Mouse (Mus musculus): ENCODE results near the gene Hjurp. TPM values are rescaled to one million over a fixed set of nuclear protein-coding genes. Genes with fewer than 3 reads are reported as not detected.

Gene Hjurp
- polyA plus RNA-seq, 1 experiment from 2014 or later: 155 TPM

GRCm38 (mm10) chr1:88291409-88292005, 14.1 kb upstream of the Hjurp start:
- H3K4me3 ChIP-seq: no peak overlapping the region
- H3K9me3 ChIP-seq: peaks cover 66% of the 10 kb centered on the region
- no peaks in the 10 kb centered on the region for H3K36me3 ChIP-seq
- no peaks in the 10 kb centered on the region for H3K27me3 ChIP-seq (ENCODE audit: insufficient read depth, poor library complexity, severe bottlenecking)
- DNase-seq (ENCODE audit: low spot score): peak; percentile 76
- H3K27ac ChIP-seq: no peak overlapping the region
- H3K4me1 ChIP-seq: no peaks in the 10 kb centered on the region
- 57% methylated on average over 3 of the region's 3 CpGs for WGBS

GRCm38 (mm10) chr1:88290511-88290910, 13.1 kb upstream of the Hjurp start:
- no peaks in the 10 kb centered on the region for H3K36me3 ChIP-seq
- H3K27me3 ChIP-seq (ENCODE audit: insufficient read depth, poor library complexity, severe bottlenecking): no peaks in the 10 kb centered on the region
- DNase-seq (ENCODE audit: low spot score): no peak
- H3K27ac ChIP-seq: no peak overlapping the region
- H3K4me3 ChIP-seq: no peak overlapping the region
- no peaks in the 10 kb centered on the region for H3K4me1 ChIP-seq
- WGBS: 58% methylated on average over 1 of the region's 1 CpGs
- peaks cover 66% of the 10 kb centered on the region for H3K9me3 ChIP-seq

- DNase-seq (ENCODE audit: low spot score): peak; percentile 83
- Histone ChIP-seq H3K9me3 (peaks cover 68% of the 10 kb centered on the region), H3K36me3 (no peaks in the 10 kb centered on the region), H3K27ac (no peak overlapping the region), H3K27me3 (ENCODE audit: insufficient read depth, poor library complexity, severe bottlenecking) (no peaks in the 10 kb centered on the region), H3K4me1 (no peaks in the 10 kb centered on the region), H3K4me3 (no peak overlapping the region)
- WGBS: 36% methylated on average over 4 of the region's 4 CpGs
These were observed 12.5 kb upstream of the Hjurp start for GRCm38 (mm10) chr1:88289917-88290316.

GRCm38 (mm10) chr1:88289152-88289551, 11.7 kb upstream of the Hjurp start:
- no peaks in the 10 kb centered on the region for H3K36me3 ChIP-seq
- H3K9me3 ChIP-seq: peaks cover 69% of the 10 kb centered on the region
- WGBS: 42% methylated on average over 2 of the region's 2 CpGs
- peak; percentile 75 for DNase-seq (ENCODE audit: low spot score)
- H3K27ac ChIP-seq: no peak overlapping the region
- no peaks in the 10 kb centered on the region for H3K4me1 ChIP-seq
- H3K4me3 ChIP-seq: no peak overlapping the region
- H3K27me3 ChIP-seq (ENCODE audit: insufficient read depth, poor library complexity, severe bottlenecking): no peaks in the 10 kb centered on the region

GRCm38 (mm10) chr1:88288789-88289127, 11.3 kb upstream of the Hjurp start:
- 65% methylated on average over 3 of the region's 3 CpGs for WGBS
- H3K4me3 ChIP-seq: no peak overlapping the region
- H3K27ac ChIP-seq: no peak overlapping the region
- peaks cover 73% of the 10 kb centered on the region for H3K9me3 ChIP-seq
- H3K36me3 ChIP-seq: no peaks in the 10 kb centered on the region
- no peaks in the 10 kb centered on the region for H3K4me1 ChIP-seq
- peak; percentile 76 for DNase-seq (ENCODE audit: low spot score)
- H3K27me3 ChIP-seq (ENCODE audit: insufficient read depth, poor library complexity, severe bottlenecking): no peaks in the 10 kb centered on the region

- Histone ChIP-seq H3K36me3 (no peaks in the 10 kb centered on the region), H3K27ac (no peak overlapping the region), H3K4me1 (no peaks in the 10 kb centered on the region), H3K4me3 (no peak overlapping the region), H3K9me3 (peaks cover 79% of the 10 kb centered on the region), H3K27me3 (ENCODE audit: insufficient read depth, poor library complexity, severe bottlenecking) (no peaks in the 10 kb centered on the region)
- WGBS: 33% methylated on average over 3 of the region's 3 CpGs
- no peak for DNase-seq (ENCODE audit: low spot score)
These were observed 10.8 kb upstream of the Hjurp start for GRCm38 (mm10) chr1:88288056-88288788.

- Histone ChIP-seq H3K9me3 (peaks cover 83% of the 10 kb centered on the region), H3K27me3 (ENCODE audit: insufficient read depth, poor library complexity, severe bottlenecking) (no peaks in the 10 kb centered on the region), H3K27ac (no peak overlapping the region), H3K36me3 (no peaks in the 10 kb centered on the region), H3K4me3 (no peak overlapping the region), H3K4me1 (no peaks in the 10 kb centered on the region)
- DNase-seq (ENCODE audit: low spot score): no peak
- 27% methylated on average over 5 of the region's 5 CpGs for WGBS
These were observed 10.2 kb upstream of the Hjurp start for GRCm38 (mm10) chr1:88287697-88287980.

- Histone ChIP-seq H3K9me3 (peaks cover 80% of the 10 kb centered on the region), H3K4me1 (no peaks in the 10 kb centered on the region), H3K27ac (no peak overlapping the region), H3K27me3 (ENCODE audit: insufficient read depth, poor library complexity, severe bottlenecking) (no peaks in the 10 kb centered on the region), H3K4me3 (no peak overlapping the region), H3K36me3 (no peaks in the 10 kb centered on the region)
- peak; percentile 88 for DNase-seq (ENCODE audit: low spot score)
- WGBS: 67% methylated on average over 13 of the region's 13 CpGs
These were observed 9.7 kb upstream of the Hjurp start for GRCm38 (mm10) chr1:88286887-88287696.

- Histone ChIP-seq H3K9me3 (peaks cover 76% of the 10 kb centered on the region), H3K4me3 (no peak overlapping the region), H3K27ac (no peak overlapping the region), H3K27me3 (ENCODE audit: insufficient read depth, poor library complexity, severe bottlenecking) (no peaks in the 10 kb centered on the region), H3K4me1 (no peaks in the 10 kb centered on the region), H3K36me3 (no peaks in the 10 kb centered on the region)
- WGBS: 78% methylated on average over 15 of the region's 15 CpGs
- DNase-seq (ENCODE audit: low spot score): peak; percentile 88
These were observed 8.9 kb upstream of the Hjurp start for GRCm38 (mm10) chr1:88286136-88286845.

- 64% methylated on average over 5 of the region's 5 CpGs for WGBS
These were observed 8.2 kb upstream of the Hjurp start for GRCm38 (mm10) chr1:88285652-88286051.

GRCm38 (mm10) chr1:88284946-88285320, 7.5 kb upstream of the Hjurp start:
- Histone ChIP-seq H3K27ac (no peak overlapping the region), H3K9me3 (peaks cover 65% of the 10 kb centered on the region)

More at GRCm38 (mm10) chr1:88285652-88286051, 8.2 kb upstream of the Hjurp start:
- no peak for DNase-seq (ENCODE audit: low spot score)
- Histone ChIP-seq H3K27me3 (ENCODE audit: insufficient read depth, poor library complexity, severe bottlenecking) (no peaks in the 10 kb centered on the region), H3K27ac (no peak overlapping the region), H3K36me3 (no peaks in the 10 kb centered on the region), H3K9me3 (peaks cover 72% of the 10 kb centered on the region), H3K4me3 (no peak overlapping the region), H3K4me1 (no peaks in the 10 kb centered on the region)

GRCm38 (mm10) chr1:88284228-88284945, 7.0 kb upstream of the Hjurp start:
- Histone ChIP-seq H3K27me3 (ENCODE audit: insufficient read depth, poor library complexity, severe bottlenecking) (no peaks in the 10 kb centered on the region), H3K9me3 (peaks cover 59% of the 10 kb centered on the region), H3K4me1 (no peaks in the 10 kb centered on the region), H3K4me3 (no peak overlapping the region), H3K36me3 (no peaks in the 10 kb centered on the region), H3K27ac (no peak overlapping the region)
- WGBS: 57% methylated on average over 10 of the region's 10 CpGs
- no peak for DNase-seq (ENCODE audit: low spot score)

More at GRCm38 (mm10) chr1:88284946-88285320, 7.5 kb upstream of the Hjurp start:
- Histone ChIP-seq H3K36me3 (no peaks in the 10 kb centered on the region), H3K27me3 (ENCODE audit: insufficient read depth, poor library complexity, severe bottlenecking) (no peaks in the 10 kb centered on the region), H3K4me3 (no peak overlapping the region), H3K4me1 (no peaks in the 10 kb centered on the region)
- peak; percentile 89 for DNase-seq (ENCODE audit: low spot score)
- WGBS: 56% methylated on average over 7 of the region's 7 CpGs
